Mouse (Mus musculus): Measurements from ENCODE around the gene Rora.

DNA sequence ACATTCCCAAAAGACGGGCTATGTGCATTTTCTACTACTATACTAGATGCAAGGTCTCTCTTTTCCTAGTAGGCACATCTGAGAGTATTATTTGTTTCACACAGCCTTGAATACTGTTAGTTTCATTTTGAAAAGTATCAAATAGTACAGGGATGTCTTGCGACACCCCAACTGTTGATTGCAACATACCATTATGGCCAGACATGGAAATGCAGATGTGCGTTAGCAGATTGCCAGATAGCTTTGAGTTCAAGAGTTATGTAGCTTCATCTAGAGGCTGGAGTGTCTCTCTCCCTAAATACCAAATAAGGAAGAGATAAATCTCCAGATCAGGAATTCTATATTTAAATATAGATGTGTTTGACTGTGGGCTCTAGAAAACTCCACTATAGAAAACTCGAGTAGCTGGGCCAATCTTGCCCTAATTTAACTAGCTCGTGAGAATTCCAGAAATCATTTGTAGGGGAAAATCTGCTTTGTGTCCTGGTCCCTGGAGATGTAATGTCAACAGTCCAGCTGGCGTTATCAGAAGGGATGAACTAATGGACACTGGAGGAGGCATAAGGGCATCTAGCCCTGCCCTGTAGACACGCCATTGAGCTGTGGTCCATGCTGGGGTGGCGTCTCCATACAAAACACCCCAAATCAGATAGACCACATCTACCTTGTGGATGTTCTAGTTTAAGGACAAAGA, 390.5 kb downstream of the Rora start:
- TF ChIP-seq CTCF (conservative IDR thresholded peaks at IDR 0.05; ENCODE audit: low read length) (no peak), NANOG (IDR thresholded peaks at IDR 0.05; ENCODE audit: borderline replicate concordance, low read length) (no peak), POU5F1 (IDR thresholded peaks at IDR 0.05; ENCODE audit: borderline replicate concordance, low read length) (no peak)

Measured in E14TG2a.4 (cell line).